Mouse (Mus musculus) myocyte (in vitro differentiated cells): ENCODE data around the gene Ldlrad3. TPM values are rescaled to one million over a fixed set of nuclear protein-coding genes. Genes with fewer than 3 reads are reported as not detected.

Experiments used
- H3K27me3 ChIP-seq: one replicate; pipeline ENCODE4 v1.6.1; 2011; ENCODE audit not compliant: control insufficient read depth, insufficient read depth, insufficient read length
- H3K36me3 ChIP-seq: one replicate; pipeline ENCODE4 v1.6.1; 2011; ENCODE audit not compliant: control insufficient read depth, insufficient read depth
- H3K4me2 ChIP-seq: one replicate; pipeline ENCODE4 v1.6.1; 2011; ENCODE audit warnings: low read depth, control low read depth
- H3K4me3 ChIP-seq: one replicate; pipeline ENCODE4 v1.5.1; 2011; ENCODE audit warnings: mild to moderate bottlenecking, control low read depth, moderate library complexity
- H3K79me2 ChIP-seq: one replicate; pipeline ENCODE4 v1.6.1; 2011; ENCODE audit not compliant: control insufficient read depth, insufficient read depth
- H3ac ChIP-seq: one replicate; pipeline ENCODE4 v1.6.1; 2011; ENCODE audit not compliant: control insufficient read depth, insufficient read length
- CEBPB ChIP-seq: IDR thresholded peaks from 2 replicates; pipeline ENCODE4 v1.6.1; 2011; ENCODE audit warnings: mild to moderate bottlenecking, moderate library complexity; ENCODE audit not compliant: poor library complexity, insufficient read depth, severe bottlenecking
- E2F4 ChIP-seq: IDR thresholded peaks from one replicate; pipeline ENCODE4 v1.6.1; 2011; ENCODE audit warnings: mild to moderate bottlenecking, control low read depth, moderate library complexity; ENCODE audit not compliant: insufficient read depth
- MAX ChIP-seq: IDR thresholded peaks from one replicate; pipeline ENCODE4 v1.6.1; 2011; ENCODE audit warnings: low read depth, mild to moderate bottlenecking, control low read depth
- MYOD1 ChIP-seq, 3 experiments: IDR thresholded peaks; one replicate each; pipeline ENCODE4 v1.6.1; 2011; ENCODE audit warnings: control low read depth in 2 of 3, low read depth in 2 of 3, mild to moderate bottlenecking in 2 of 3, moderate library complexity in 1 of 3; ENCODE audit not compliant: insufficient read length in 2 of 3, control insufficient read depth in 1 of 3
- MYOG ChIP-seq, 3 experiments: IDR thresholded peaks; one replicate each; pipeline ENCODE4 v1.6.1; 2011; ENCODE audit warnings: control low read depth in 2 of 3, low read depth in 2 of 3, mild to moderate bottlenecking in 2 of 3; ENCODE audit not compliant: insufficient read length in 2 of 3, control insufficient read depth in 1 of 3, insufficient read depth in 1 of 3
- POLR2A ChIP-seq: IDR thresholded peaks from one replicate; pipeline ENCODE4 v1.6.1; 2011; ENCODE audit warnings: low read depth, mild to moderate bottlenecking, control low read depth, moderate library complexity; ENCODE audit not compliant: insufficient read length
- POLR2AphosphoS2 ChIP-seq: IDR thresholded peaks from one replicate; pipeline ENCODE4 v1.6.1; 2011; ENCODE audit warnings: low read depth, control low read depth; ENCODE audit not compliant: insufficient read length
- REST ChIP-seq: IDR thresholded peaks from one replicate; pipeline ENCODE4 v1.6.1; 2011; ENCODE audit warnings: mild to moderate bottlenecking, control low read depth, moderate library complexity; ENCODE audit not compliant: insufficient read depth, insufficient read length
- SRF ChIP-seq: IDR thresholded peaks from one replicate; pipeline ENCODE4 v1.6.1; 2011; ENCODE audit warnings: low read depth; ENCODE audit not compliant: control insufficient read depth, insufficient read length
- TCF12 ChIP-seq: IDR thresholded peaks from one replicate; pipeline ENCODE4 v1.6.1; 2011; ENCODE audit warnings: mild to moderate bottlenecking, control low read depth; ENCODE audit not compliant: poor library complexity, insufficient read depth, severe bottlenecking
- TCF3 ChIP-seq: IDR thresholded peaks from one replicate; pipeline ENCODE4 v1.6.1; 2011; ENCODE audit warnings: low read depth, control low read depth; ENCODE audit not compliant: insufficient read length
- USF1 ChIP-seq: IDR thresholded peaks from one replicate; pipeline ENCODE4 v1.6.1; 2011; ENCODE audit warnings: low read depth, mild to moderate bottlenecking, control low read depth, moderate library complexity
- polyA plus RNA-seq: library from polyadenylated mRNA; unstranded; fragments of >200 nt; fragmentation: generic; extraction: Trizol; gene quantifications from one replicate; pipeline ENCODE4 v1.2.1, GENCODE M21; 2012; ENCODE audit warnings: missing spikeins

The Ldlrad3 gene
- polyA plus RNA-seq, 1 experiment, result 32.1 TPM

DNA sequence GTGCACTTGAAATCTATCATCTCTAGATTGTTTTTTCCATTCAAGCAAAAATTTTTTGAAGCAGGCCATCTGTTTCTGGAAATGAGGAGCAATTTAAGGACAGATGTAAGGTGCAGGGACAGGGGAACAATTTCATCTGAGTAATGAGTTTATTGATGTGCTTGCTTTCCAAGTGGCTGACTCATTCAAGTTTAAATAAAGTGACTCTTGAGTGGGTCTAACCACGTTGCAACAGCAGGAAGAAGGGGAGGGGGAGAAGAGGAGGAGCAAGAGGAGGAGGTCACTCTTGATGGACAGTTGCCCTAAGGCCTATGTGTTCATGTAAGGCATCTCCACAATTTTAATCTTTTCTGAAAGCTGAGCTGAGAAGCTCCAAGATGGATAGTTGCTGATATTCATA, 184.5 kb downstream of the Ldlrad3 start:
- Histone ChIP-seq H3K36me3 (no peaks in the 10 kb centered on the region), H3ac (no peak overlapping the region), H3K27me3 (no peaks in the 10 kb centered on the region), H3K4me2 (no peak overlapping the region), H3K79me2 (peaks cover 21% of the 10 kb centered on the region), H3K4me3 (no peak overlapping the region)
- TF ChIP-seq SRF (no peak), MAX (no peak), USF1 (no peak), E2F4 (no peak), POLR2A (no peak), CEBPB (no peak), MYOG (IDR thresholded peaks at IDR 0.05; ENCODE audit: control insufficient read depth in 1 of 3, insufficient read depth in 1 of 3, insufficient read length in 2 of 3, low read depth in 2 of 3) (no peak), POLR2AphosphoS2 (no peak), MYOD1 (IDR thresholded peaks at IDR 0.05; ENCODE audit: control insufficient read depth in 1 of 3, insufficient read length in 2 of 3, low read depth in 2 of 3) (no peak), REST (no peak), TCF12 (no peak), TCF3 (no peak)

DNA sequence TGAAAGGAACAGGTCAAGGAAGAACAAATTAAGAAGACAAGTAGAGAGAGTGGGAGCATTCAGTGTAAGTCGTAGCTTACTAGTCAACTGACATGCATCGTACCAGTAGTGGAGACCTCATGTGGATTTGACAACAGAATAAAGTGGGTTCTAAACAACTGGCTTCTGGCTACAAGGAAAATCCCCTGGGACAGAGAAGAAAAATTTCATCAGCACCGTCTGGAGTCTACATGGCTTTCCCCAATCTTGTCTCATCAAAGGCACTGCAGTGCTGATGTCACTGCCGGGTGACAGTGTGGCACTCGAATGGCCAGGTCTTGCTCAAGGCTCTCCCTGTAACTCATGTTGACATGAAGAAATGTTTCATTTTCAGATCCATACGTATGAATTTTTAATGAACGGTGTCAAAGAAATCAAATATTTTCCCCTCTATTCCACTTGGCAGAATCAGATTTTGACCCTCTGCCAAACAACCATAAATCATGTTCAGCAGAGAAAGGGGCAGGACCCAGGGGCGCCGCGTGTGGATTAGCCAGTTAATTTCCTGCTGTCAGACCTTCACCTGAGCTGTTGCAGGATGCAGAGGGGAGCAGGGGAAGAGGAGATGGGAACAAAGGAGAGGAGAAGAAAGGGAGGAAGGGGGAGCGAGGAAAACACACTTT, 187.1 kb downstream of the Ldlrad3 start:
- H3K36me3 ChIP-seq, result no peaks in the 10 kb centered on the region
- H3K4me3 ChIP-seq, result no peak overlapping the region
- no peak overlapping the region for H3K4me2 ChIP-seq
- TF ChIP-seq USF1 (no peak), POLR2AphosphoS2 (no peak), MYOD1 (IDR thresholded peaks at IDR 0.05; ENCODE audit: control insufficient read depth in 1 of 3, insufficient read length in 2 of 3, low read depth in 2 of 3) (no peak), POLR2A (no peak), REST (no peak), SRF (no peak), TCF3 (no peak), TCF12 (no peak), MYOG (IDR thresholded peaks at IDR 0.05; ENCODE audit: control insufficient read depth in 1 of 3, insufficient read depth in 1 of 3, insufficient read length in 2 of 3, low read depth in 2 of 3) (no peak), E2F4 (no peak), CEBPB (no peak), MAX (no peak)
- no peaks in the 10 kb centered on the region for H3K27me3 ChIP-seq
- no peak overlapping the region for H3ac ChIP-seq
- peaks cover 21% of the 10 kb centered on the region for H3K79me2 ChIP-seq

DNA sequence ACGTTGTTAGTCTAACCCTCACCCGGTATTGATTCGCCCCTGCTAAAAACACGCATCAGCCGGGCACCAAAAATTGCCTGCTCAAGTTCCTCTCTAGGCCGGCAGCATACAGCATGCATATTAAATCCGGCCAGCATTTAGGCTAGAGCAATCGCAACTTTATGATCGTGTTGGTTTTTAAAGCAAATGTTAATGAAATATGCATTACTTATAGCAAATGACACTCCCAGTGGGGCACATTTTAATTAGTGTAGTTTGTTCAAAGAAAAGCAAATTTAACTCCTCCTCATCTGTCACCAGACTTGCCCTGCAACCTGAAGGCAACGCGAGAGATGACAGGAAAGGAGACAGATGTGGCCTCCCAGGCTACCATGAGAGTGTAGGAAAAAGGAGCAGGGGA, 189.2 kb downstream of the Ldlrad3 start:
- no peak overlapping the region for H3K4me2 ChIP-seq
- H3K27me3 ChIP-seq, result no peaks in the 10 kb centered on the region
- no peak overlapping the region for H3K4me3 ChIP-seq
- H3K36me3 ChIP-seq, result no peaks in the 10 kb centered on the region
- H3K79me2 ChIP-seq, result peaks cover 21% of the 10 kb centered on the region
- TF ChIP-seq TCF12, result no peak
- TF ChIP-seq E2F4, result no peak
- TF ChIP-seq USF1, result no peak
- no peak for TF ChIP-seq REST
- no peak overlapping the region for H3ac ChIP-seq

DNA sequence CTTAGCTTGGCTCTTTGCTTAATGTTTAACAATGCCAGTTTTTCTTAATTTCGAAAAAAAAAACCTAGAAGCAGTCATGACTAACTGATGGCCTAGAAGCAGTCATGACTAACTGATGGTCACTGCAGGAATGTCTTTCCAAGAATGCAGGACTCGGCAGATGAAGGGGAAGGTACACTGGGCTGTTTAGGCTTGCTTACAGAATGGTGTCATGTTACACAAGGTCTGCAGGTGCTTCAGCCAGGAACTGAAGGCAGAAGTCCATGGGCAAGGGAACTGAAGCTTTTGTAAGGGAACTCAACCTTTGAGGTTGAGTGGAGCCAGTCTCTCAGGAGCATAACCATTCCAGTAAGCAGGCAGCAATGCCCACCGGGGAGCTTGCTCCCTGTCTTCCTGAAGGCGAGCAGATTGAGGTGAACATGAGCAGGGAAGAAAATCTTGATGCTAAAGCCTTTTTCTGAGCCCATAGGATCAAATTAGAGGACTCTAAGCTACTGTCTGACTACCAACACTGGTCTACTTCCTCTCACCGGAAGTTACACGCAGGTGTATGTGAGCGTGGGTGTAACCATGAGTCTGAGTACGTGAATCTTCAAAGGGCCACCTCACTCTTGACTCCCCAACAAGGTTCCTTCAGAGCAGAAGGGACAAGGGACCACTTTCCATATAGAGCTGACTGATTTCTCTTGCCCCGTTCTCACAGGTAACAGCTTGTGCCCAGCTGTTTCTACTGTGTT, 193.4 kb downstream of the Ldlrad3 start:
- Histone ChIP-seq H3K4me2 (no peak overlapping the region), H3ac (no peak overlapping the region), H3K27me3 (no peaks in the 10 kb centered on the region), H3K36me3 (no peaks in the 10 kb centered on the region), H3K4me3 (no peak overlapping the region), H3K79me2 (peaks cover 6% of the 10 kb centered on the region)
- TF ChIP-seq SRF (no peak), MAX (no peak), REST (no peak), POLR2AphosphoS2 (no peak), TCF12 (no peak), E2F4 (no peak), CEBPB (no peak), USF1 (no peak), MYOG (IDR thresholded peaks at IDR 0.05; ENCODE audit: control insufficient read depth in 1 of 3, insufficient read depth in 1 of 3, insufficient read length in 2 of 3, low read depth in 2 of 3) (no peak), MYOD1 (IDR thresholded peaks at IDR 0.05; ENCODE audit: control insufficient read depth in 1 of 3, insufficient read length in 2 of 3, low read depth in 2 of 3) (no peak), TCF3 (no peak), POLR2A (no peak)
